Mouse (Mus musculus): ENCODE measurements around the gene Clpx.

GRCm38 (mm10) chr9:65306672-65307071 lies 12.6 kb downstream of the Clpx start:
- TF ChIP-seq CTCF (IDR thresholded peaks at IDR 0.05; ENCODE audit: control insufficient read depth, insufficient read depth, insufficient replicate concordance, low read depth, low read length) = no peak
- no peak for TF ChIP-seq POLR2A (IDR thresholded peaks at IDR 0.05; ENCODE audit: control insufficient read depth, low read depth, low read length)

Data from testis, adult 2 months (tissue).